Mouse (Mus musculus) lung, embryonic 15.5 days (tissue): ENCODE measurements around the gene Gtf3a. TPM values are rescaled to one million over a fixed set of nuclear protein-coding genes. Genes with fewer than 3 reads are reported as not detected.
"Not testable (repeated sequence)": the region's sequence is repeated elsewhere in the genome, so short reads cannot be mapped to it uniquely, and the experiment has no call there.

Source experiments
- ATAC-seq: fragments of 200-750 bp; cut with Nextera tagmentation; 2 replicates; pipeline ENCODE4 v1.8.0; 2017; ENCODE audit warnings: moderate number of reproducible peaks, borderline replicate concordance; ENCODE audit not compliant: low FRiP score, low TSS enrichment; ENCODE audit errors: extremely low read depth
- H3K27ac ChIP-seq: fragments of 300-500 bp; sonication (generic); 2 replicates; pipeline ENCODE4 v1.5.1; 2015; ENCODE audit warnings: moderate library complexity, mild to moderate bottlenecking, inconsistent platforms
- H3K27me3 ChIP-seq: fragments of 300-500 bp; sonication (generic); 2 replicates; pipeline ENCODE4 v1.6.1; 2015; ENCODE audit warnings: inconsistent platforms
- H3K36me3 ChIP-seq: fragments of 300-500 bp; sonication (generic); 2 replicates; pipeline ENCODE4 v1.6.1; 2015; ENCODE audit warnings: inconsistent platforms
- H3K4me1 ChIP-seq: fragments of 300-500 bp; sonication (generic); 2 replicates; pipeline ENCODE4 v1.6.1; 2015; ENCODE audit warnings: inconsistent platforms
- H3K4me2 ChIP-seq: fragments of 300-500 bp; sonication (generic); 2 replicates; pipeline ENCODE4 v1.6.1; 2015; ENCODE audit warnings: inconsistent platforms, mild to moderate bottlenecking, moderate library complexity
- H3K4me3 ChIP-seq: fragments of 300-500 bp; sonication (generic); 2 replicates; pipeline ENCODE4 v1.5.1; 2015; ENCODE audit warnings: mild to moderate bottlenecking, inconsistent platforms
- H3K9ac ChIP-seq: fragments of 300-500 bp; sonication (generic); 2 replicates; pipeline ENCODE4 v1.6.1; 2015; ENCODE audit warnings: inconsistent platforms
- H3K9me3 ChIP-seq: fragments of 300-500 bp; sonication (generic); 2 replicates; pipeline ENCODE4 v1.6.1; 2016; ENCODE audit warnings: inconsistent platforms
- WGBS: fragments of 180-500 bp; shearing (Covaris S2); methylation state at CpG from one replicate; pipeline ENCODE4 v1.1.7; 2015; 5-methylcytosine and 5-hydroxymethylcytosine counted together
- polyA plus RNA-seq: library from polyadenylated mRNA; unstranded; fragments of >200 nt; fragmentation: Nextera tagmentation; extraction: Ambion mirVana; gene quantifications from 2 replicates; pipeline ENCODE4 v1.2.1, GENCODE M21; 2015

The Gtf3a gene
- polyA plus RNA-seq, 1 experiment from 2014 or later = 133 TPM

- no peaks in the 10 kb centered on the region for H3K4me1 ChIP-seq
- WGBS = 83% methylated on average over 16 of the region's 16 CpGs
- H3K9ac ChIP-seq = no peak overlapping the region
- no peak for ATAC-seq
- H3K27me3 ChIP-seq = no peaks in the 10 kb centered on the region
- H3K4me2 ChIP-seq = no peak overlapping the region
- no peak overlapping the region for H3K4me3 ChIP-seq
- no peak overlapping the region for H3K27ac ChIP-seq
- H3K36me3 ChIP-seq = no peaks in the 10 kb centered on the region
- no peaks in the 10 kb centered on the region for H3K9me3 ChIP-seq
These were observed 9.2 kb upstream of the Gtf3a start for GRCm38 (mm10) chr5:146939109-146939796.

GRCm38 (mm10) chr5:146940219-146940618, 8.2 kb upstream of the Gtf3a start:
- no peaks in the 10 kb centered on the region for H3K36me3 ChIP-seq
- WGBS = 18% methylated on average over 7 of the region's 7 CpGs
- H3K27me3 ChIP-seq = no peaks in the 10 kb centered on the region
- no peak overlapping the region for H3K27ac ChIP-seq
- no peaks in the 10 kb centered on the region for H3K4me1 ChIP-seq
- H3K4me3 ChIP-seq = no peak overlapping the region
- H3K9me3 ChIP-seq = no peaks in the 10 kb centered on the region
- H3K4me2 ChIP-seq = no peak overlapping the region
- ATAC-seq = no peak
- H3K9ac ChIP-seq = no peak overlapping the region

GRCm38 (mm10) chr5:146941939-146942338, 6.5 kb upstream of the Gtf3a start:
- H3K9me3 ChIP-seq, H3K27ac ChIP-seq: not testable (repeated sequence)
- WGBS = 33% methylated on average over 2 of the region's 2 CpGs

GRCm38 (mm10) chr5:146942965-146943364, 5.5 kb upstream of the Gtf3a start:
- H3K27ac ChIP-seq = no peak overlapping the region
- 72% methylated on average over 15 of the region's 15 CpGs for WGBS
- H3K4me2 ChIP-seq = no peak overlapping the region
- ATAC-seq = no peak
- H3K4me1 ChIP-seq = peaks cover 2% of the 10 kb centered on the region; the same call in 1 of the 2 replicates
- no peaks in the 10 kb centered on the region for H3K9me3 ChIP-seq
- no peaks in the 10 kb centered on the region for H3K27me3 ChIP-seq
- no peak overlapping the region for H3K4me3 ChIP-seq
- H3K9ac ChIP-seq = no peak overlapping the region
- H3K36me3 ChIP-seq = no peaks in the 10 kb centered on the region

More at GRCm38 (mm10) chr5:146941939-146942338, 6.5 kb upstream of the Gtf3a start:
- not testable (repeated sequence) for ATAC-seq, H3K4me1 ChIP-seq, H3K27me3 ChIP-seq, H3K9ac ChIP-seq, H3K4me3 ChIP-seq, H3K36me3 ChIP-seq, H3K4me2 ChIP-seq

- H3K36me3 ChIP-seq = no peaks in the 10 kb centered on the region
- WGBS = 84% methylated on average over 2 of the region's 2 CpGs
- H3K27me3 ChIP-seq = no peaks in the 10 kb centered on the region
- no peak overlapping the region for H3K9ac ChIP-seq
- H3K4me2 ChIP-seq = no peak overlapping the region
- no peak overlapping the region for H3K4me3 ChIP-seq
- ATAC-seq = no peak
- H3K27ac ChIP-seq = no peak overlapping the region
- peaks cover 8% of the 10 kb centered on the region for H3K4me1 ChIP-seq
- H3K9me3 ChIP-seq = no peaks in the 10 kb centered on the region
These were observed 3.9 kb upstream of the Gtf3a start for GRCm38 (mm10) chr5:146944568-146944967.

- 75% methylated on average over 9 of the region's 9 CpGs for WGBS
These were observed 1.8 kb upstream of the Gtf3a start for GRCm38 (mm10) chr5:146946682-146947081.

GRCm38 (mm10) chr5:146947497-146947896, 960 bp upstream of the Gtf3a start:
- Histone ChIP-seq H3K36me3 (peaks cover 20% of the 10 kb centered on the region), H3K9me3 (no peaks in the 10 kb centered on the region), H3K4me1 (peaks cover 14% of the 10 kb centered on the region), H3K4me3 (no peak overlapping the region), H3K27ac (no peak overlapping the region), H3K9ac (no peak overlapping the region), H3K4me2 (no peak overlapping the region), H3K27me3 (no peaks in the 10 kb centered on the region)
- WGBS = 83% methylated on average over 6 of the region's 6 CpGs
- no peak for ATAC-seq

More at GRCm38 (mm10) chr5:146946682-146947081, 1.8 kb upstream of the Gtf3a start:
- ATAC-seq = no peak
- peaks cover 12% of the 10 kb centered on the region for H3K36me3 ChIP-seq
- H3K9me3 ChIP-seq = no peaks in the 10 kb centered on the region
- no peak overlapping the region for H3K9ac ChIP-seq
- H3K27me3 ChIP-seq = no peaks in the 10 kb centered on the region
- H3K4me1 ChIP-seq = peaks cover 14% of the 10 kb centered on the region
- no peak overlapping the region for H3K27ac ChIP-seq
- no peak overlapping the region for H3K4me3 ChIP-seq
- H3K4me2 ChIP-seq = no peak overlapping the region

- peak overlapping the region; percentile 86 for H3K9ac ChIP-seq
- peaks cover 26% of the 10 kb centered on the region for H3K36me3 ChIP-seq
- WGBS = 17% methylated on average over 10 of the region's 10 CpGs
- peak overlapping the region; percentile 94 for H3K4me2 ChIP-seq
- no peak for ATAC-seq
- H3K9me3 ChIP-seq = no peaks in the 10 kb centered on the region
- peak overlapping the region; percentile 89 for H3K27ac ChIP-seq
- H3K27me3 ChIP-seq = no peaks in the 10 kb centered on the region
- peaks cover 14% of the 10 kb centered on the region for H3K4me1 ChIP-seq
- peak overlapping the region; percentile 84 for H3K4me3 ChIP-seq
These were observed 383 bp upstream of the Gtf3a start for GRCm38 (mm10) chr5:146948041-146948507.

GRCm38 (mm10) chr5:146954576-146954975, 6.1 kb downstream of the Gtf3a start:
- Histone ChIP-seq H3K9me3 (no peaks in the 10 kb centered on the region), H3K4me2 (no peak overlapping the region), H3K4me3 (no peak overlapping the region), H3K27me3 (no peaks in the 10 kb centered on the region), H3K27ac (no peak overlapping the region), H3K4me1 (peaks cover 6% of the 10 kb centered on the region), H3K36me3 (peaks cover 84% of the 10 kb centered on the region), H3K9ac (no peak overlapping the region)
- no peak for ATAC-seq
- WGBS = 88% methylated on average over 7 of the region's 7 CpGs

- Histone ChIP-seq H3K4me1 (no peaks in the 10 kb centered on the region), H3K27ac (no peak overlapping the region), H3K9ac (no peak overlapping the region), H3K4me2 (no peak overlapping the region), H3K36me3 (peaks cover 81% of the 10 kb centered on the region), H3K27me3 (no peaks in the 10 kb centered on the region), H3K9me3 (no peaks in the 10 kb centered on the region), H3K4me3 (no peak overlapping the region)
- no peak for ATAC-seq
- WGBS = 82% methylated on average over 5 of the region's 5 CpGs
These were observed 7.2 kb downstream of the Gtf3a start for GRCm38 (mm10) chr5:146955651-146956050.

- H3K36me3 ChIP-seq = peaks cover 72% of the 10 kb centered on the region
- H3K4me3 ChIP-seq = no peak overlapping the region
- H3K4me1 ChIP-seq = no peaks in the 10 kb centered on the region
- no peak overlapping the region for H3K9ac ChIP-seq
- no peak for ATAC-seq
- WGBS = 84% methylated on average over 18 of the region's 18 CpGs
- no peaks in the 10 kb centered on the region for H3K9me3 ChIP-seq
- H3K4me2 ChIP-seq = no peak overlapping the region
- no peak overlapping the region for H3K27ac ChIP-seq
- H3K27me3 ChIP-seq = no peaks in the 10 kb centered on the region
These were observed 8.2 kb downstream of the Gtf3a start for GRCm38 (mm10) chr5:146956678-146957077.

- Histone ChIP-seq H3K9me3 (no peaks in the 10 kb centered on the region), H3K4me3 (peak within 1 kb of the TSS; percentile 96), H3K27ac (peak within 1 kb of the TSS; percentile 33), H3K36me3 (peaks cover 12% of the 10 kb centered on the region), H3K4me2 (peak within 1 kb of the TSS; percentile 61), H3K4me1 (peaks cover 10% of the 10 kb centered on the region), H3K9ac (peak within 1 kb of the TSS; percentile 65), H3K27me3 (no peaks in the 10 kb centered on the region)
- peak; percentile 85 for ATAC-seq
- 1% methylated on average over 46 of the region's 46 CpGs for WGBS
These were observed 14.9 kb downstream of the Gtf3a start, which contains the start of gene Mtif3 for GRCm38 (mm10) chr5:146963118-146963936. TSS of gene Mtif3 (minus strand) at chr5:146963800.
